Mouse (Mus musculus): ENCODE results near the gene Ppp1r12a.

- TF ChIP-seq CTCF (IDR thresholded peaks at IDR 0.05; ENCODE audit: low read depth, low read length) (no peak), GATA2 (IDR thresholded peaks at IDR 0.05; ENCODE audit: borderline replicate concordance, low read depth, low read length) (no peak), GATA1 (IDR thresholded peaks at IDR 0.05; ENCODE audit: borderline replicate concordance, low read length) (no peak)
These were observed 125.4 kb downstream of the Ppp1r12a start for GRCm38 (mm10) chr10:108287438-108287801.

All from G1E (cell line).